Mouse (Mus musculus) CD8-positive naive resting alpha-beta T cell, adult 2 months (primary cell): ENCODE results near the gene Btbd2.
"Not testable (repeated sequence)": the region's sequence is repeated elsewhere in the genome, so short reads cannot be mapped to it uniquely, and the experiment has no call there.

ENCODE experiments used
- DNase-seq, 2 experiments: peaks; one replicate each; pipeline ENCODE4 v3.0.0; 2022; ENCODE audit warnings: low read depth in 2 of 2, low spot score in 2 of 2

Gene Btbd2

DNA sequence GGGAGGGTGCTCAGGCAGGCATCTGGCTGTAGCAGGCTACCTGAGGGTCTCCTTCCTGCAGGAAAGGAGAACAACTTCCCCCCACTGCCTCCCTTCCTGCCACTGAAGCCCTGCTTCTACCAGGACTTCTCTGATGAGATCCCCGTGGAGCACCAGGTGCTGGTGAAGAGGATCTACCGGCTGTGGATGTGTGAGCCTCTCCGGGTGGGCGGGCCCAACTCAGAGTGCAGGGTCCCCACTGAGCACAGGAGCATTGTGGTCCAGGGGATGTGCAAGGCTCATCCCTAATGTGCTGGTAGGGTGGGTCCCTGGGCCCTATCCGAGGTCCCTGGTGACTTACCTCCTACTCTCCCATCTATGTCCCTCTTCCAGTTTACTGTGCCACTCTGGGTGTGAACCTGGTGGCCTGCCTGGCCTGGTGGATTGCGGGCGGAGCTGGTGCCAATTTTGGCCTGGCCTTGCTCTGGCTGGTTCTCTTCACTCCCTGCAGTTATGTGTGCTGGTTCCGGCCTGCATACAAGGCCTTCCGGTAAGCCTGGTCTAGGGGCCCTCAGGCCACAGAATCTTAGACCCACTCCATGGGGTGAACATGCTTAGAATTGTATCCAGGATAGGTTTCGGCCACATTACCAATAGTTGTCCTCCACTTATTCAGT is 47.5 kb downstream of the Btbd2 start:
- DNase-seq, result no peak

DNA sequence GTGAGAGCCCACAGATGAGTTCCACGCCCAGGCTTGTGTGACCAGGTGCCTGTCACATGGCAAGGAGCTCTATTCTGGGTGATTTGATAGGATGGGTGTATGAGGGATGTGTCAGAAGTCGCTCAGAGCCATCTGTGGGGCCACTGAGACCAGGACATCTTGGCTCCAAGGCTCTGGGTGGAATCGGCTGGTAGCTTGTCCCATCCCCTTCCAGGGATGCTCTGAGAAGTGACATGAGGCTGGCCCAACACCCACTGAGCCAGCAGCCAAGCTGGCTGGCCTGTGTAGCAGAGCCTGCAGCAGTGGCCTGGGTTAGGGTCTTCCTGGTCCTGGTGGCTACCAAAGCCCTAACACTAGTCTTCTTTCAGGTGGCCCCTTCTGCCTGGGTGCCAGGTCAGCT is 48.4 kb downstream of the Btbd2 start:
- no peak for DNase-seq

DNA sequence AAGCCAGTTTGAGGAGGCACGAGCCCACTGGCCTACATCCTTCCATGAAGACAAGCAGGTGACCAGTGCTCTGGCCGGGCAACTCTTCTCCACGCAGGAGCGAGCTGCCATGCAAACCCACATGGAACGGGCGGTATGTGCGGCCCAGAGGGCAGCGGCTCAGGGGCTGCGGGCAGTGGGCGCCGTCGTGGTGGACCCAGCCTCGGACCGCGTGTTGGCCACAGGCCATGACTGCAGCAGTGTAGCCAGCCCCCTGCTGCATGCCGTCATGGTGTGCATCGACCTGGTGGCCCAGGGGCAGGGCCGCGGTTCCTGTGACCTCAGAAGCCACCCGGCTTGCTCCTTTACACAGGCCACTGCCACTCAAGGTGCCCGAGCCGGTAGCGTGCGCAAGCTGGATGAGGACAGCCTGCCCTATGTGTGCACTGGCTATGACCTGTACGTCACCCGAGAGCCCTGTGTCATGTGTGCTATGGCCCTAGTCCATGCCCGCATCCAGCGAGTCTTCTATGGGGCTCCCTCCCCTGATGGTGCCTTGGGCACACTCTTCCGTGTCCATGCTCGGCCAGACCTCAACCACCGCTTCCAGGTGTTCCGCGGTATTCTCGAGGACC is 50.0 kb downstream of the Btbd2 start:
- no peak for DNase-seq

DNA sequence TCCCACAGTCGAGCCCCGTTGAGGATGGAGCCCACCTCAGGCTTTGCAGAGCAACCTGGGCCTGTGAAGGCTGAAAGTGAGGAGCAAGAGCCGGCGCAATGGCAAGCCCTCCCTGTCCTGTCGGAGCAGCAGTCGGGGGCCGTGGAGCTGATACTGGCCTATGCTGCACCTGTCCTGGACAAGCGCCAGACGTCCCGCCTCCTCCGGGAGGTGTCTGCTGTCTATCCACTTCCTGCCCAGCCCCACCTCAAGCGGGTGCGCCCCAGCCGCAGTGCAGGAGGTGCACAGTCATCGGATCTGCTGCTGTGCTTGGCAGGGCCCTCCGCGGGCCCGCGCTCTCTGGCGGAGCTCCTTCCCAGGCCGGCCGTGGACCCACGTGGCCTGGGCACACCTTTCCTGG is 50.6 kb downstream of the Btbd2 start:
- DNase-seq, result peak in 1 of 2 experiments; percentile 33

DNA sequence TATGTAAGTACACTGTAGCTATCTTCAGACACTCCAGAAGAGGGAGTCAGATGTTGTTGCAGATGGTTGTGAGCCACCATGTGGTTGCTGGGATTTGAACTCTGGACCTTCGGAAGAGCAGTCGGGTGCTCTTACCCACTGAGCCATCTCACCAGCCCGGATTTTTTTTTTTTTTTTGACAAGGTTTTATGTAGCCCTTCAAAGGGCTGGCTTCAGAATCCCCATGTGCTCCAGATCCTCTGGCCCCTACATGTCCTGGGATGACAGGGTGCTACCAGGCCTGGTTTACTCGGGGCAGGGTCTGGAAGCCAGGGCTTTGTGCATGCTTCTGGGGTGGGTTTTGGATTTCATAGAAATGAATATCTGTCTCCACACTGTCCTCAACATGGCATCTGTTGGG is 51.1 kb downstream of the Btbd2 start, which contains the start of gene Gm49322:
Gm49322 (plus strand) TSS at position 301 of the 400 bp plus-strand sequence.
- not testable (repeated sequence) for DNase-seq

DNA sequence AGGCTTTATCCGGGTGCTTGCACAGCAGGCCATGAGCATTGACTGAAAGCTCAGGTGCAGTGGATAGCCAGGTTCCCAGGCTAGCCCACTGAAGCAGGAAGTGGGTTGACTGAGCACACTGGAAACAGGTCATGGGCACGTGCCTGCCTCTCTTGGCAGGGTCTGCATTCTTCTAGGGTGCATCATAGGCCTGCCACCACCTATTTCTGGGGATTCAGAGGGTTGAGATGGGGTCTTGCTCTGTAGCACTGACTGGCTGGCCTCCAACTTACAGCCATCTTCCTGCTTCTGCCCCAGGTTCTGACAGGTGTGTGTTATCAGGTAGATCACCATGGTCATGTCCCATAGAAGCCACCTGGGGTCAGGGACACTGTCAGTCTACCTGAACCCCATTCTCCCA is 51.9 kb downstream of the Btbd2 start:
- no peak for DNase-seq

DNA sequence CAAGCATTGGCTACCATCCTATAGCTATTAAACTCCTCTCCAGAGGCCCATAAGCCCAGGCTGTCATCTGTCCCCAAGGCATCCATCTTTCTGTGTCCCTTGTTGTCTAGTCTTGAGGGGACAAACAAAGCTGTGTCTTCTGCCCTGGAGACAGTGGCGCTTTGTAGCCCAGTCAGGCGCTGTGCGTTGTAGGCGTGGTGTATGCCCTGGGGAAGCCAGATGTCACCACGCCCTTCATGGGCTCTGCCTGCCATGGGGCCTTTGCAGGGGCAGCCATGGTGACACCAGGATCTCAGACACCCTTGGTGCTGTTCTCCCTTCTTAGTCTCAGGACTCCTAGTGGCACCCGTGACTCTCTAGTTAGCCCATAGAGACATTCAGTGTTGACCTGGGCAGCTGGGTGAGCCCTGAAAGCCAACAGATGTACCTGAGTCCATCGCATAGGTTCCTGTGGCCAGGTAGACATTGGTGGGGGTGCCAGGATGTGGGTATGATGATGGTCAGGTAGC is 52.8 kb downstream of the Btbd2 start:
- no peak for DNase-seq

DNA sequence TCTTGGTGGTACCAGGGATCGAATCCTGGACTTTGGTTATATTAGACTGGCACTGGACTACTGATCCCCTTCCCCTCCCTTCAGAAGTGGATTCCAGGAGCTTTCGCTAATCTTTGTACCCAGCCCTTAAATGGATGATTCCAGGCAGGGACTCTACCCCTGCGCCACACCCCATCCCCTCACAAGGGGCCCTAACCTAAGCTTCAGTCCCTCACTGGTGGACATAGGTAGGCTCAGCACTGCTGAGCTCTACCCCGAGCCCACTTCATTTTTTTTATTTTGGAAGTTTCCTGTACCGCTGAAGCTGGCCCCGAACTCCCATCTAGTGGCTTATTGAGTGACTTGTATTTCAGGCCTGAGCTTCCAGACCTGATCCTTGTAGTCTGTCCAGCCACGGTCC is 53.5 kb downstream of the Btbd2 start:
- DNase-seq, result no peak

DNA sequence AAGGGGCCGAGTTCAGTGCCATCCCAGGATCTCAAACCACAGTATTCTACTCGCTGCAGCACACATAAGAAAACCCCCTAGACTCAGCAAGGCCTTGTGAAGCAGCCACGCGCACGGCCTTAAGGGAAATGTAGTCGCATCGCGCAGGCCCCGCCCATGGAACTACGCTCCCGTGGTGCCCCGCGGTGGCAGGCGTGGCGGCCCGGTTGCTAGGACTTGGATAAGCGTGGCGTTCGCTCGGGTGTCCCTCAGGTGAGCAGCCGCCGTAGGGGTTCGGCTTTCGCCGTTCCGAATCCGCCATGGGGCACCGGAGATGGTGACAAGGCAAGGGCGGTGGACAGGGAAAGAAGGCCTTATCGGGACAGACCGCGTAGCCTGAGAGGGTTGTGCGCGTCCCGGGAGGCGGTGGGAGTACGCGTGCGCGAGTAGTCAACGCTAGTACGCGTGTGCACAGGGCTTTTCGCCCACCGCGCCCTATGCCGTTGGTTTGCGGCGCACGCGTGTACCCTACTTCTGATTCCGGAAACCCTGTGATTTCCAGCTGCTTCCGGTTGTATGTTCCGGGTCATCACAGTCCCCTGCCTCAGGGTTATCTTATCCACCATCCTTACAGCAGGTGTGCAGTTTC is 54.1 kb downstream of the Btbd2 start, which contains the start of the genes Scamp4 and Adat3:
Scamp4 (plus strand) TSS at position 175 of the 628 bp plus-strand sequence.
Adat3 (plus strand) TSS at position 183 of the 628 bp plus-strand sequence.
- DNase-seq, result peak; percentile 92 to 97

DNA sequence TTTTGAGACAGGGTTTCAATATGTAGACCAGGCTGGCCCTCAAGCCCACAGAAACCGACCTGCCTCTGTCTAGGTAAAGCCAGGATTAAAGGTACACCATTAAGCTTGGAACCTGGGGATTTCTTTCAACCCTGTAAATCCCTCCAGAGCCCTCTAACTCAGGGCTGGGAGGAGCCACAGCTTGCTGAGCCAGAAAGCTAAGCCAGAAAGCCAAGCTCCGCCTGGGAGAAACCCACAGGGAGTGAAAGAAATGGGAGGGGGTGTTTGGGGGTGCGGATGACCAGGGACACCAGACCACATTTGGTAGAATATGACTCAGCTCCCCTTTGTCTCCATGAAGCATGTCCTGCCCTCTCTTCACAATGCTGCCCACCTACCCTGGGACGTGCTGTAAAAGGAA is 60.6 kb downstream of the Btbd2 start:
- no peak for DNase-seq
